Mouse (Mus musculus) lung, postnatal 0 days (tissue): ENCODE results near the gene Tapt1. TPM values are rescaled to one million over a fixed set of nuclear protein-coding genes. Genes with fewer than 3 reads are reported as not detected.

Source experiments
- ATAC-seq: fragments of 200-750 bp; cut with Nextera tagmentation; 2 replicates; pipeline ENCODE4 v1.8.0; 2017; ENCODE audit warnings: moderate library complexity
- DNase-seq: peaks from one replicate; pipeline ENCODE4 v3.0.0-alpha.2; 2016; ENCODE audit warnings: low spot score
- H3K27ac ChIP-seq: fragments of 300-500 bp; sonication (generic); 2 replicates; pipeline ENCODE4 v1.5.1; 2014; ENCODE audit warnings: antibody characterized with exemption, mild to moderate bottlenecking, low read length, mixed read lengths
- H3K27me3 ChIP-seq: fragments of 300-500 bp; sonication (generic); replicated peaks from 2 replicates; pipeline ENCODE4 v1.6.1; 2014; ENCODE audit warnings: low read length, mixed read lengths; ENCODE audit not compliant: insufficient read depth
- H3K36me3 ChIP-seq: fragments of 300-500 bp; sonication (generic); 2 replicates; pipeline ENCODE4 v1.6.1; 2014; ENCODE audit warnings: low read length, mixed read lengths; ENCODE audit not compliant: insufficient read depth
- H3K4me1 ChIP-seq: fragments of 300-500 bp; sonication (generic); 2 replicates; pipeline ENCODE4 v1.6.1; 2014; ENCODE audit warnings: antibody characterized with exemption, low read depth, low read length, mixed read lengths; ENCODE audit not compliant: insufficient read depth
- H3K4me2 ChIP-seq: fragments of 300-500 bp; sonication (generic); replicated peaks from 2 replicates; pipeline ENCODE4 v1.6.1; 2014; ENCODE audit warnings: low read depth, mild to moderate bottlenecking, low read length, moderate library complexity, mixed read lengths
- H3K4me3 ChIP-seq: fragments of 300-500 bp; sonication (generic); 2 replicates; pipeline ENCODE4 v1.5.1; 2014; ENCODE audit warnings: low read depth, low read length
- H3K9ac ChIP-seq: fragments of 300-500 bp; sonication (generic); replicated peaks from 2 replicates; pipeline ENCODE4 v1.6.1; 2014; ENCODE audit warnings: low read depth, mild to moderate bottlenecking
- H3K9me3 ChIP-seq: fragments of 300-500 bp; sonication (generic); 2 replicates; pipeline ENCODE4 v1.6.1; 2016; ENCODE audit warnings: low read length, mixed read lengths
- CTCF ChIP-seq: IDR thresholded peaks from 2 replicates; pipeline ENCODE4 v1.5.1; 2016; ENCODE audit warnings: antibody characterized with exemption, mild to moderate bottlenecking
- EP300 ChIP-seq: IDR thresholded peaks from 2 replicates; pipeline ENCODE4 v1.6.1; 2016; ENCODE audit warnings: antibody characterized with exemption, mild to moderate bottlenecking, control low read depth
- WGBS: fragments of 180-500 bp; shearing (Covaris S2); extraction: QIAGEN DNeasy Blood & Tissue Kit; methylation state at CpG from one replicate; pipeline ENCODE4 v1.1.7; 2014; 5-methylcytosine and 5-hydroxymethylcytosine counted together
- polyA plus RNA-seq: library from polyadenylated mRNA; unstranded; fragments of >200 nt; fragmentation: Nextera tagmentation; extraction: Ambion mirVana; gene quantifications from 2 replicates; pipeline ENCODE4 v1.2.1, GENCODE M21; 2015

The Tapt1 gene
- polyA plus RNA-seq, 1 experiment from 2014 or later, result 31.3 TPM

- Histone ChIP-seq H3K4me3 (no peak overlapping the region), H3K9me3 (no peaks in the 10 kb centered on the region), H3K4me2 (no peak overlapping the region), H3K27me3 (no peaks in the 10 kb centered on the region), H3K9ac (no peak overlapping the region), H3K27ac (no peak overlapping the region), H3K36me3 (no peaks in the 10 kb centered on the region), H3K4me1 (no peaks in the 10 kb centered on the region)
- no peak for TF ChIP-seq EP300
- no peak for TF ChIP-seq CTCF
- DNase-seq (no peak), ATAC-seq (no peak)
- WGBS, result 42% methylated on average over 7 of the region's 7 CpGs
These were observed 13.0 kb upstream of the Tapt1 start for GRCm38 (mm10) chr5:44239187-44240136.

GRCm38 (mm10) chr5:44238201-44238600 is 11.8 kb upstream of the Tapt1 start:
- Histone ChIP-seq H3K4me3 (no peak overlapping the region), H3K27ac (no peak overlapping the region), H3K4me1 (no peaks in the 10 kb centered on the region), H3K9ac (no peak overlapping the region), H3K4me2 (no peak overlapping the region), H3K27me3 (no peaks in the 10 kb centered on the region), H3K36me3 (no peaks in the 10 kb centered on the region), H3K9me3 (no peaks in the 10 kb centered on the region)
- 84% methylated on average over 7 of the region's 7 CpGs for WGBS
- ATAC-seq, result no peak
- TF ChIP-seq CTCF (no peak), EP300 (no peak)
- no peak for DNase-seq

GRCm38 (mm10) chr5:44234606-44235005 is 8.2 kb upstream of the Tapt1 start:
- no peak for TF ChIP-seq EP300
- no peak for TF ChIP-seq CTCF
- no peaks in the 10 kb centered on the region for H3K4me1 ChIP-seq
- no peak for ATAC-seq
- no peak overlapping the region for H3K4me3 ChIP-seq
- no peak for DNase-seq
- H3K27ac ChIP-seq, result no peak overlapping the region
- no peaks in the 10 kb centered on the region for H3K27me3 ChIP-seq
- no peaks in the 10 kb centered on the region for H3K36me3 ChIP-seq
- no peak overlapping the region for H3K9ac ChIP-seq
- no peaks in the 10 kb centered on the region for H3K9me3 ChIP-seq
- 86% methylated on average over 7 of the region's 7 CpGs for WGBS
- no peak overlapping the region for H3K4me2 ChIP-seq

DNA sequence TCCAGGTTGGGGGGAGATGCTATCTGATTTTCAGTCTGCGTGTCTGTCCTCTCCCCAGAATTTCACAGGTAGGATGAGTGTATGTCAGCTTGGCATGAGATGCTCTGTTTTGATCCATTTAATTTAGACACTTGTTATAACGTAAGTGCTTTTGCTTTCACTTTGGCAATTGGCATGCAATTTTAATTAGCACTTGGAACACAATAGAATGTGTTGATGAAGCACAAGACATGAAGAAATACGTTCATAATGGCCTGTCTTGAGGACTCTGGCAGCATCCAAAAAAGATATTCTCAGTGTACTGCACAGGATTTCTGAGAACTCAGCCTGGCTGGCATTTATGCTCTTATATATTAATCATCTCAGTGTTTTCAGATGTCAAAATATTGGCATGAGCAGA is 7.5 kb upstream of the Tapt1 start:
- DNase-seq (no peak), ATAC-seq (no peak)
- Histone ChIP-seq H3K27me3 (no peaks in the 10 kb centered on the region), H3K4me2 (no peak overlapping the region), H3K4me3 (no peak overlapping the region), H3K4me1 (no peaks in the 10 kb centered on the region), H3K27ac (no peak overlapping the region), H3K9me3 (no peaks in the 10 kb centered on the region), H3K9ac (no peak overlapping the region), H3K36me3 (no peaks in the 10 kb centered on the region)
- WGBS, result 89% methylated on average over 3 of the region's 3 CpGs
- TF ChIP-seq CTCF (no peak), EP300 (no peak)

DNA sequence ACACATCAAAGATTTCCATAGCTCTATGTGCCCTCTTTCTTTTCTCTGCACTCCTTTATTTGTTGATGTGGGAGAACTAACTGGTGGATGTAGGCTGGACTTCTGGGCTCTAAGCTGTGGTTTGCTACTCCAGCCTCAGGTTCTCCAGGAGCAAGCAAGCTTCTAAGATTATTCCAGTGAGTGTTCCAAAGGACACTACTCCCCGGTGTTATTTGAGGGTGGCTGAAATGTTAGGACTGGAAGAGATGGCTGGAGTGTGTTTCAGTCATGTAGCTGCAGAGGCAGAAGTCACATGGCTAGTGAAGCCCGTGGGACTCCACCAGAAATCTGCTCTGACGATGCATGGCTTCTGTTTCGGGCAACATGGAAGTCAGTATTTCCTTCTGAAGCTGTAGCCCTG is 2.3 kb upstream of the Tapt1 start:
- Histone ChIP-seq H3K27ac (no peak overlapping the region), H3K4me3 (no peak overlapping the region), H3K4me1 (peaks cover 7% of the 10 kb centered on the region; the same call in 1 of the 2 replicates), H3K4me2 (no peak overlapping the region), H3K9me3 (no peaks in the 10 kb centered on the region), H3K36me3 (no peaks in the 10 kb centered on the region), H3K27me3 (no peaks in the 10 kb centered on the region), H3K9ac (no peak overlapping the region)
- no peak for DNase-seq
- TF ChIP-seq CTCF (no peak), EP300 (no peak)
- ATAC-seq, result no peak
- WGBS, result 73% methylated on average over 4 of the region's 4 CpGs

GRCm38 (mm10) chr5:44228323-44228722 is 1.9 kb upstream of the Tapt1 start:
- Histone ChIP-seq H3K27ac (no peak overlapping the region), H3K4me1 (peaks cover 7% of the 10 kb centered on the region; the same call in 1 of the 2 replicates), H3K9ac (no peak overlapping the region), H3K4me2 (no peak overlapping the region), H3K27me3 (no peaks in the 10 kb centered on the region), H3K36me3 (no peaks in the 10 kb centered on the region), H3K9me3 (no peaks in the 10 kb centered on the region), H3K4me3 (no peak overlapping the region)
- DNase-seq, result no peak
- no peak for TF ChIP-seq EP300
- no peak for TF ChIP-seq CTCF
- no peak for ATAC-seq
- WGBS, result 65% methylated on average over 1 of the region's 1 CpGs
